Comparison of ENCODE assay signal across 28 mouse cellular contexts in the genomic region with DNA sequence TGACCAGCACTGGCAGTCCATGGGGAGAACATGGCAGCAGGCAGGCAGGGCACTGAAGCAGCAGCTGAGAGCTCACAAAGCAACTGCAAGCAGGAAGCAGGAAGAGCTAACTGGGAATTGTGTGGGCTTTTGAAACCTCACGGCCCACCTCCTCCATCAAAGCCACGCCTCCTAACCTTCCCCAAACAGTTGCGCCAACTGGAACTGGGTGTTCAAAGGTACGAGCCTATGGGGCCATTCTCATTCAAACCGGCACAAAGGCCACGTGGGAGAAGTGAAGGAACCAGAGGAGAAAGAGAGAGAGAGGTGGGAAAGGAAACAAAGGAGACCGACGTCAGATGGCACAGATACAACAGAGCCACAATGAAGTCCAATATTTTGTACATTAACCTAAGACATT.
A peak's percentile ranks its signal among the peaks of the same experiment; 100 is the strongest.
DNase-seq lines count a peak whose midpoint lies in the region; ATAC-seq lines count a peak whose summit lies in the region.
"Had no signal": no experiment of that assay in that cellular context is flagged by ENCODE, and none has a peak within 500 bp of the region (broad histone marks: within the 10 kb centered on the region; RNA-seq: fewer than 3 reads in every experiment).

No protein-coding gene starts in this region.

- peak overlapping the region; percentile 14; the same call in 1 of the 2 replicates for H3K27ac ChIP-seq in hindbrain, embryonic 14.5 days
- no peak overlapping the region for H3K27ac ChIP-seq in hindbrain, embryonic 10.5 days
- H3K27ac ChIP-seq: embryonic facial prominence, embryonic 15.5 days; heart, embryonic 15.5 days; layer of hippocampus, adult 2 months; limb, embryonic 12.5 days; midbrain, embryonic 12.5 days; neural tube, embryonic 12.5 days had no signal

- no peak for DNase-seq in hindbrain, embryonic 14.5 days (ENCODE audit: low spot score)
- no peak for DNase-seq in hindbrain, embryonic 10.5 days (ENCODE audit: low spot score)
- peak; percentile 8 for DNase-seq in testis, postnatal 14 days (ENCODE audit: low spot score)
- DNase-seq in testis, postnatal 10 days (ENCODE audit: low spot score): no peak
- peak; percentile 65 for DNase-seq in WW6 (ENCODE audit: low read depth, low spot score)
- DNase-seq in kidney, adult 8-10 months: no peak
- DNase-seq in cerebellum, adult 8-10 months: no peak
- DNase-seq: adrenal gland, postnatal 10 days; B cell, adult 2 months; cerebellum, adult 2 months; cerebellum, postnatal 36 days; gastrocnemius, postnatal 36 days; heart, postnatal 4 days; kidney, adult 9 months; kidney, postnatal 14 days; liver, postnatal 0 days; lung, postnatal 10 days; thymus, postnatal 25 days had no signal

- H3K4me3 ChIP-seq in hindbrain, embryonic 14.5 days (replicated peaks; ENCODE audit: low read length): no peak overlapping the region
- no peak overlapping the region for H3K4me3 ChIP-seq in hindbrain, embryonic 10.5 days
- H3K4me3 ChIP-seq: embryonic facial prominence, embryonic 15.5 days; heart, embryonic 15.5 days; layer of hippocampus, adult 2 months; limb, embryonic 12.5 days; midbrain, embryonic 12.5 days; neural tube, embryonic 12.5 days had no signal

- no peaks in the 10 kb centered on the region for H3K27me3 ChIP-seq in hindbrain, embryonic 14.5 days (ENCODE audit: control insufficient read depth, insufficient read depth, low read length)
- no peaks in the 10 kb centered on the region for H3K27me3 ChIP-seq in hindbrain, embryonic 10.5 days (ENCODE audit: insufficient read depth, poor library complexity, severe bottlenecking)
- H3K27me3 ChIP-seq: CH12.LX; embryonic facial prominence, embryonic 15.5 days; heart, embryonic 15.5 days; limb, embryonic 12.5 days; midbrain, embryonic 12.5 days; neural tube, embryonic 12.5 days had no signal

- H3K4me2 ChIP-seq in hindbrain, embryonic 14.5 days (replicated peaks): no peak overlapping the region
- H3K4me2 ChIP-seq: embryonic facial prominence, embryonic 15.5 days; heart, embryonic 15.5 days; limb, embryonic 12.5 days; liver, embryonic 11.5 days; midbrain, embryonic 12.5 days; neural tube, embryonic 12.5 days had no signal

- WGBS in hindbrain, embryonic 14.5 days: 37% methylated on average over 8 of the region's 8 CpGs
- WGBS in hindbrain, embryonic 10.5 days: 38% methylated on average over 8 of the region's 8 CpGs

- no peaks in the 10 kb centered on the region for H3K9me3 ChIP-seq in hindbrain, embryonic 14.5 days (ENCODE audit: control insufficient read depth, low read length)
- no peaks in the 10 kb centered on the region for H3K9me3 ChIP-seq in hindbrain, embryonic 10.5 days
- H3K9me3 ChIP-seq: embryonic facial prominence, embryonic 15.5 days; heart, embryonic 15.5 days; limb, embryonic 12.5 days; midbrain, embryonic 12.5 days; neural tube, embryonic 12.5 days had no signal

- H3K36me3 ChIP-seq in hindbrain, embryonic 14.5 days (replicated peaks; ENCODE audit: control insufficient read depth, insufficient read depth): no peaks in the 10 kb centered on the region
- no peaks in the 10 kb centered on the region for H3K36me3 ChIP-seq in hindbrain, embryonic 10.5 days
- H3K36me3 ChIP-seq: embryonic facial prominence, embryonic 15.5 days; heart, embryonic 15.5 days; limb, embryonic 12.5 days; midbrain, embryonic 12.5 days; neural tube, embryonic 12.5 days had no signal

- H3K4me1 ChIP-seq in hindbrain, embryonic 14.5 days (replicated peaks; ENCODE audit: control insufficient read depth, insufficient read depth, low read length): 0 out of 2 replicates have a peak, but pooled peaks cover 3% of the 10 kb centered on the region
- H3K4me1 ChIP-seq in hindbrain, embryonic 10.5 days (replicated peaks): peaks cover 14% of the 10 kb centered on the region; the same call in 1 of the 2 replicates
- H3K4me1 ChIP-seq: embryonic facial prominence, embryonic 15.5 days; heart, embryonic 15.5 days; limb, embryonic 12.5 days; neural tube, embryonic 12.5 days had no signal

- ATAC-seq in hindbrain, embryonic 14.5 days (ENCODE audit: low FRiP score): no peak
- ATAC-seq: inflammation-experienced regulatory T-cells, adult 6 months; liver, postnatal 0 days; Patski had no signal

- H3K9ac ChIP-seq in hindbrain, embryonic 14.5 days: no peak overlapping the region
- H3K9ac ChIP-seq: embryonic facial prominence, embryonic 15.5 days; heart, embryonic 15.5 days; limb, embryonic 12.5 days; liver, postnatal 0 days; midbrain, embryonic 12.5 days; neural tube, embryonic 12.5 days had no signal

Comparison
In these comparisons a context has a peak if more than half of its experiments do, and no peak if none do; other contexts are left out.
1. DNase-seq: peak in testis, postnatal 14 days (single experiment) and WW6 (single experiment); none in hindbrain, embryonic 14.5 days (single experiment), hindbrain, embryonic 10.5 days (single experiment), testis, postnatal 10 days (single experiment), kidney, adult 8-10 months (0 of 2) and cerebellum, adult 8-10 months (single experiment).